Mouse (Mus musculus): Measurements from ENCODE around the gene Atg10. TPM values are rescaled to one million over a fixed set of nuclear protein-coding genes. Genes with fewer than 3 reads are reported as not detected.

Gene Atg10
- polyA plus RNA-seq, 1 experiment from 2014 or later, result 24.0 TPM

DNA sequence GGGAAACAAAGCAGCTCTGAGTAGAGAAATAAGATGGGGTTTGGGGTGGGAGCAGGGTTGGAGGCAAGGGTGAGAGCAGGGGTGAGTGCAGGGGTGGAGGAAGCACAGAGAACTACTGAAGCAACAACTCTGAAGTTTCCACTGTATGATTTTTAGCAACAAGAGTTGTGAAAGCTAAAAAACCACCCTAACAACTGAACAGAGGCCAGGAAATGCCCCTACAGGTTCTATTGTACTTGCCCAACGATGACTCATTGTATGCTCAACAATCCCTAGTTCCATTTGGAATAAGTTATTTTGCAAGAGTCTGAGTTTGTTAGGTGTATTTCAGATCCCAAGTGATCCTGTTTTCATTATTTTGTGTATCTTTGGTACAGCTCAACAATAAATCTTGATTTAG lies 182.5 kb downstream of the Atg10 start:
- 82% methylated on average over 1 of the region's 1 CpGs for WGBS
- Histone ChIP-seq H3K27ac (peak overlapping the region; percentile 33; the same call in 1 of the 2 replicates), H3K4me2 (no peak overlapping the region), H3K9ac (no peak overlapping the region), H3K4me3 (no peak overlapping the region), H3K36me3 (no peaks in the 10 kb centered on the region), H3K4me1 (peaks cover 14% of the 10 kb centered on the region), H3K27me3 (no peaks in the 10 kb centered on the region), H3K9me3 (no peaks in the 10 kb centered on the region)
- no peak for ATAC-seq (ENCODE audit: insufficient number of reproducible peaks, insufficient read depth, low FRiP score, low TSS enrichment, low read depth)

GRCm38 (mm10) chr13:91040421-91040820 lies 183.3 kb downstream of the Atg10 start:
- no peaks in the 10 kb centered on the region for H3K9me3 ChIP-seq
- peaks cover 14% of the 10 kb centered on the region for H3K4me1 ChIP-seq
- no peak overlapping the region for H3K4me2 ChIP-seq
- H3K36me3 ChIP-seq, result no peaks in the 10 kb centered on the region
- no peaks in the 10 kb centered on the region for H3K27me3 ChIP-seq
- peak overlapping the region; percentile 33; the same call in 1 of the 2 replicates for H3K27ac ChIP-seq
- no peak overlapping the region for H3K4me3 ChIP-seq
- no peak for ATAC-seq (ENCODE audit: insufficient number of reproducible peaks, insufficient read depth, low FRiP score, low TSS enrichment, low read depth)
- H3K9ac ChIP-seq, result no peak overlapping the region

DNA sequence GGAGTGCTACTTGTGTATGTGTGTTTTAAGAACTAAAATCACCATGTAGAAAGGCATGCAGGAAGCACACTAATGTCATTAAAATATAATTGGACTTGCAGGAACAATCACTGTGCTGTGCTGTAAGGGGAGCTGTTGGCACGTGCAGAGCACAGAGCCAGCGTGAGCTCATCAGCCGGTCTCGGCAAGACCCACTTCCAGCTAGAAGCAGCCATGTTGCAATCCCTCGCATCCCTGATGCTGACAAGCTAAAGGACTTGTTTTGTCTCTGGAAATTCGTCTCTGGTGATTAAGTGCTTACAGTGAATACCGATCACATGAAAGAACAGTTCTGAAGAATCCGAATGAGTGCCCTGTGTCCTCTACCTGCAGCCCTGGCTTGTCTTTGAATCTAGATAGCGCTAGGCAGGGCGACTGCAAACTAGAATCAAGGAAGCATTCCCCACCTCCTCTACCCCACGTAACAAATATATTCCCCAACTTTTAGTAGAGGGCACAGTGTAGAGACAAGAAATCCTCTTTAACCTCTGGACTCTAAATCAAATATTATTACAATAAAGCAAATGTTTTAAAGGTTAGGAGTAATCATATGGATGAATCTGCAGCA lies 184.5 kb downstream of the Atg10 start:
- WGBS, result 37% methylated on average over 11 of the region's 11 CpGs
- H3K4me2 ChIP-seq, result peak overlapping the region; percentile 3; the same call in 1 of the 2 replicates

GRCm38 (mm10) chr13:91038636-91039035 lies 185.1 kb downstream of the Atg10 start:
- peaks cover 14% of the 10 kb centered on the region for H3K4me1 ChIP-seq
- H3K4me3 ChIP-seq, result no peak overlapping the region
- ATAC-seq (ENCODE audit: insufficient number of reproducible peaks, insufficient read depth, low FRiP score, low TSS enrichment, low read depth), result no peak
- no peak overlapping the region for H3K27ac ChIP-seq
- H3K27me3 ChIP-seq, result no peaks in the 10 kb centered on the region
- no peak overlapping the region for H3K4me2 ChIP-seq
- 60% methylated on average over 5 of the region's 5 CpGs for WGBS
- H3K36me3 ChIP-seq, result no peaks in the 10 kb centered on the region
- H3K9me3 ChIP-seq, result no peaks in the 10 kb centered on the region
- H3K9ac ChIP-seq, result no peak overlapping the region

More for the DNA sequence above, 184.5 kb downstream of the Atg10 start:
- no peak overlapping the region for H3K9ac ChIP-seq
- no peak overlapping the region for H3K4me3 ChIP-seq
- no peaks in the 10 kb centered on the region for H3K9me3 ChIP-seq
- H3K27me3 ChIP-seq, result no peaks in the 10 kb centered on the region
- H3K27ac ChIP-seq, result peak overlapping the region; percentile 8; the same call in 1 of the 2 replicates
- peaks cover 14% of the 10 kb centered on the region for H3K4me1 ChIP-seq
- ATAC-seq (ENCODE audit: insufficient number of reproducible peaks, insufficient read depth, low FRiP score, low TSS enrichment, low read depth), result peak; percentile 79; the same call in 1 of the 2 replicates
- H3K36me3 ChIP-seq, result no peaks in the 10 kb centered on the region

GRCm38 (mm10) chr13:91038034-91038433 lies 185.7 kb downstream of the Atg10 start:
- no peak for ATAC-seq (ENCODE audit: insufficient number of reproducible peaks, insufficient read depth, low FRiP score, low TSS enrichment, low read depth)
- Histone ChIP-seq H3K9me3 (no peaks in the 10 kb centered on the region), H3K4me2 (no peak overlapping the region), H3K27ac (no peak overlapping the region), H3K4me3 (no peak overlapping the region), H3K4me1 (peaks cover 14% of the 10 kb centered on the region), H3K9ac (no peak overlapping the region), H3K27me3 (no peaks in the 10 kb centered on the region), H3K36me3 (no peaks in the 10 kb centered on the region)
- 83% methylated on average over 3 of the region's 3 CpGs for WGBS

DNA sequence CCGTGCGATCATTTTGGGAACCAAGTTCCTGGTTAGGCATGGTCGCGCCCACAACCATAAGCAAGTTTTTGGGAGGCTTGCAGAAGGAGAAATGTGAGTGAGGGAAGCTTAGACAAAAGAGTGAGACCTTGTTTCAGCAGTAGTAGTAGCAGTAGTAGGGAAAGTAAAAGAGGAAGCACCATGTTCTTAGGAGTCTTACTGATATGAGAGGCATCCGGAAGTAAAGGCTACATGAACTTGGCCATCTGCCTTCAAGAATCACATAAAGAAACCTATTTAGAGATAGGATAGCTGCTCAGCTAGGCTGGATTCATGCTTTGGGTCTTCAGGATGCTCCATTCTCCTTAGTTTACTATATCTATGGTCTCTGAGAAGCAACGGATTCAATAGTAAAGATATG lies 186.4 kb downstream of the Atg10 start:
- Histone ChIP-seq H3K27ac (no peak overlapping the region), H3K4me3 (no peak overlapping the region), H3K4me1 (peaks cover 14% of the 10 kb centered on the region), H3K9me3 (no peaks in the 10 kb centered on the region), H3K4me2 (no peak overlapping the region), H3K9ac (no peak overlapping the region), H3K27me3 (no peaks in the 10 kb centered on the region), H3K36me3 (no peaks in the 10 kb centered on the region)
- no peak for ATAC-seq (ENCODE audit: insufficient number of reproducible peaks, insufficient read depth, low FRiP score, low TSS enrichment, low read depth)
- 89% methylated on average over 6 of the region's 6 CpGs for WGBS

DNA sequence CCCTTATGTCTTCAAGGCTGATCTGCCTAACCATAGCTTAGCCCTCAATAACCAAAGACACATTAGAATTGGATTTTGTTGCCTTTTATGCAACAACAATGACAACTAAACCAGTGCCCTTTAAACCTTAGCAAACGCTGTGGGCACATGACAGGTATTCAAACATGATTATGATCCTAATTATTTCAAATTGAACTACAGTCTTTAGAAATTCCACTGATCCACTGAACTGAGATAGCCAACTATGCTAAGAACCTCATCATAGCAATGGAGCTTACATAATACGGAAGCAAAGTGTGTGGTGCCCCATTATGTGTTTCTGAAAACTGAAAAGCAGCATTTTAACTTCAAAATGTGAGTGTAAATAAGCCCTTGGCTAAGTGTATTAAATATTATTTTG lies 191.9 kb downstream of the Atg10 start:
- no peak for ATAC-seq (ENCODE audit: insufficient number of reproducible peaks, insufficient read depth, low FRiP score, low TSS enrichment, low read depth)

DNA sequence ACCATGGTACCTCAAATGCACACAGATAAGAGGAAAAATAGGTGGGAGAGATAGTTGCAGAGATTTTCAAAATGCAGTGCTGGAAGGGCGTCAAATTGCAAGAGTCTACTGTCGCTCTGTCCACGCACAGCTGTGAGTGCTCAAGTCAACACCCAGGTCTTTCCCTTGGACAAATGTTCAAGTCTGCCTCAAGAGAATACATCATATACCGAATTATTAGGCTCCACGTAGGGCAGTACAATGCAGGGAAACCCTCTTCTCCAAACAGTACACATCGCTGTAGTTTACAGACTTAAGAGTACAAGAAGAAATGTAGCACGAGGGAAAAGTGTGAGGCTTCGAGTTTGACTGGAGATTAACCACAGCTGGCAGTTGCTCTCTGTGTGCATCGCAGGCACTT lies 200.3 kb downstream of the Atg10 start:
- no peaks in the 10 kb centered on the region for H3K4me1 ChIP-seq
- H3K27me3 ChIP-seq, result no peaks in the 10 kb centered on the region
- no peak overlapping the region for H3K9ac ChIP-seq
- WGBS, result 85% methylated on average over 9 of the region's 9 CpGs
- no peak for ATAC-seq (ENCODE audit: insufficient number of reproducible peaks, insufficient read depth, low FRiP score, low TSS enrichment, low read depth)
- H3K27ac ChIP-seq, result no peak overlapping the region
- no peaks in the 10 kb centered on the region for H3K36me3 ChIP-seq
- H3K4me3 ChIP-seq, result no peak overlapping the region
- no peaks in the 10 kb centered on the region for H3K9me3 ChIP-seq
- H3K4me2 ChIP-seq, result no peak overlapping the region

More for the DNA sequence above, 191.9 kb downstream of the Atg10 start:
- no peak overlapping the region for H3K9ac ChIP-seq
- no peak overlapping the region for H3K27ac ChIP-seq
- H3K9me3 ChIP-seq, result no peaks in the 10 kb centered on the region
- H3K27me3 ChIP-seq, result no peaks in the 10 kb centered on the region
- WGBS, result 75% methylated on average over 2 of the region's 2 CpGs
- H3K4me2 ChIP-seq, result no peak overlapping the region
- no peaks in the 10 kb centered on the region for H3K36me3 ChIP-seq
- no peaks in the 10 kb centered on the region for H3K4me1 ChIP-seq
- H3K4me3 ChIP-seq, result no peak overlapping the region

GRCm38 (mm10) chr13:91011851-91012250 lies 211.9 kb downstream of the Atg10 start:
- Histone ChIP-seq H3K4me3 (no peak overlapping the region), H3K4me2 (no peak overlapping the region), H3K27ac (no peak overlapping the region), H3K4me1 (no peaks in the 10 kb centered on the region), H3K9me3 (no peaks in the 10 kb centered on the region), H3K9ac (no peak overlapping the region), H3K27me3 (no peaks in the 10 kb centered on the region), H3K36me3 (no peaks in the 10 kb centered on the region)
- WGBS, result 57% methylated on average over 3 of the region's 3 CpGs
- no peak for ATAC-seq (ENCODE audit: insufficient number of reproducible peaks, insufficient read depth, low FRiP score, low TSS enrichment, low read depth)

DNA sequence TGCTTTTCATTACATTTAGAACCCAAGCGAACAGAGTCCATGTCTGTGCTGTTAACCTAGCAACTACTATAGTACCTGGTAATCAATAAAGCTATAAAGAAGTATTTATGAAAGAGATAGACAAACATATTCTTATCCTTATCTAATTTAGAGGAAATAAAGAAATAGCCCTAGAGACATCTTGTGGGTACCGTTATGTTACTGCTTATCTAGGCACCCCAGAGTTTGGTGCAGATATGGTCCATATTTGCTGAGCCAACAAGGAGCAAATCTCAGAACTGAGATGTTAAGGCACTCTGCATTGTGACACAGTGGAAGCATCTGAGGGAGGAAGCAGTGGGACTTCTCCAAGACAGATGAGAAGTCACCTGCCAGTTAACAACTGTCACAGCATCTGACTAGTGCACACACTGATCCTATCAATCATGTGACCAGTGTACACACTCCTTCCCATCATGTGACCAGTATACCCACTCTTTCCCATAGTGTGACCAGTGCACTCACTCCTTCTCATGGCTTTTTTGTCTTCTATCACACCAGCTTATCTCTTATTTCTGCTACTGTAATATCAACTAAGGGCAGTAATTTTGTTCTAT lies 228.6 kb downstream of the Atg10 start:
- 83% methylated on average over 2 of the region's 2 CpGs for WGBS
- ATAC-seq (ENCODE audit: insufficient number of reproducible peaks, insufficient read depth, low FRiP score, low TSS enrichment, low read depth), result no peak
- Histone ChIP-seq H3K27ac (no peak overlapping the region), H3K27me3 (no peaks in the 10 kb centered on the region), H3K4me1 (no peaks in the 10 kb centered on the region), H3K9me3 (no peaks in the 10 kb centered on the region), H3K36me3 (no peaks in the 10 kb centered on the region), H3K4me2 (no peak overlapping the region), H3K9ac (no peak overlapping the region), H3K4me3 (no peak overlapping the region)

- Histone ChIP-seq H3K36me3 (no peaks in the 10 kb centered on the region), H3K9me3 (no peaks in the 10 kb centered on the region), H3K4me3 (no peak overlapping the region), H3K27ac (no peak overlapping the region), H3K9ac (no peak overlapping the region), H3K4me1 (no peaks in the 10 kb centered on the region), H3K4me2 (no peak overlapping the region), H3K27me3 (no peaks in the 10 kb centered on the region)
- 74% methylated on average over 13 of the region's 13 CpGs for WGBS
- no peak for ATAC-seq (ENCODE audit: insufficient number of reproducible peaks, insufficient read depth, low FRiP score, low TSS enrichment, low read depth)
Measured at GRCm38 (mm10) chr13:90993602-90994001, 230.2 kb downstream of the Atg10 start.

DNA sequence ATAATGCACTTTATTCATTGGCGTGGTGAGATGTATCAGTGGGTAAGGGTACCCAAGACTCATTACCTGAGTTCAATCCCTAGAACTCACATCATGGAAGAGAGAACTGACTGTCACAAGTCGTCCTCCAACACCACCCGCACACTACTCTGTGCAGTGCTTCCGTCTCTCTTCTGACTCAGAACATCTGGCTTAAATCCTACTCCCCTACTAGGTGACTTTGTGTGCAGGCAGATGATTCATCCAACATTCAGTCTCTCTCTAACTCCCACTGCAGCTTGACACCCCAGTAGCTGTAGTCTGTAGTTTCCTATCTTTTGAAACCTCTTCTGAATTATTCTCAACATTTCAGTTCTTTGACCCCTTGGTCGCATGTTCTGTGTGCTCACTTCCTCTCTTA lies 230.8 kb downstream of the Atg10 start:
- Histone ChIP-seq H3K36me3 (no peaks in the 10 kb centered on the region), H3K4me1 (no peaks in the 10 kb centered on the region), H3K9ac (no peak overlapping the region), H3K9me3 (no peaks in the 10 kb centered on the region), H3K27ac (no peak overlapping the region), H3K4me2 (no peak overlapping the region), H3K27me3 (no peaks in the 10 kb centered on the region), H3K4me3 (no peak overlapping the region)
- 80% methylated on average over 5 of the region's 5 CpGs for WGBS
- ATAC-seq (ENCODE audit: insufficient number of reproducible peaks, insufficient read depth, low FRiP score, low TSS enrichment, low read depth), result no peak

All from embryonic facial prominence, embryonic 13.5 days (tissue).